Mouse (Mus musculus) neural tube, embryonic 15.5 days (tissue): ENCODE data around the gene Ttf2. TPM values are rescaled to one million over a fixed set of nuclear protein-coding genes. Genes with fewer than 3 reads are reported as not detected.

ENCODE experiments used
- ATAC-seq: fragments of 200-750 bp; cut with Nextera tagmentation; 2 replicates; pipeline ENCODE4 v1.8.0; 2017; ENCODE audit warnings: mild to moderate bottlenecking, moderate TSS enrichment, moderate library complexity; ENCODE audit not compliant: low FRiP score
- H3K27ac ChIP-seq: fragments of 300-500 bp; sonication (generic); replicated peaks from 2 replicates; pipeline ENCODE4 v1.5.1; 2015; ENCODE audit warnings: mild to moderate bottlenecking, inconsistent platforms
- H3K27me3 ChIP-seq: fragments of 300-500 bp; sonication (generic); replicated peaks from 2 replicates; pipeline ENCODE4 v1.6.1; 2015; ENCODE audit warnings: inconsistent platforms
- H3K36me3 ChIP-seq: fragments of 300-500 bp; sonication (generic); 2 replicates; pipeline ENCODE4 v1.6.1; 2015; ENCODE audit warnings: inconsistent platforms
- H3K4me1 ChIP-seq: fragments of 300-500 bp; sonication (generic); 2 replicates; pipeline ENCODE4 v1.6.1; 2015; ENCODE audit warnings: inconsistent platforms
- H3K4me2 ChIP-seq: fragments of 300-500 bp; sonication (generic); 2 replicates; pipeline ENCODE4 v1.6.1; 2015; ENCODE audit warnings: inconsistent platforms, mild to moderate bottlenecking, moderate library complexity
- H3K4me3 ChIP-seq: fragments of 300-500 bp; sonication (generic); replicated peaks from 2 replicates; pipeline ENCODE4 v1.5.1; 2015; ENCODE audit warnings: mild to moderate bottlenecking, inconsistent platforms
- H3K9ac ChIP-seq: fragments of 300-500 bp; sonication (generic); replicated peaks from 2 replicates; pipeline ENCODE4 v1.6.1; 2015; ENCODE audit warnings: mild to moderate bottlenecking, inconsistent platforms
- H3K9me3 ChIP-seq: fragments of 300-500 bp; sonication (generic); replicated peaks from 2 replicates; pipeline ENCODE4 v1.6.1; 2016; ENCODE audit warnings: inconsistent platforms
- WGBS: fragments of 180-500 bp; shearing (Covaris S2); methylation state at CpG from one replicate; pipeline ENCODE4 v1.1.7; 2015; ENCODE audit warnings: mixed read lengths; 5-methylcytosine and 5-hydroxymethylcytosine counted together
- polyA plus RNA-seq: library from polyadenylated mRNA; unstranded; fragments of >200 nt; fragmentation: Nextera tagmentation; extraction: Ambion mirVana; gene quantifications from 2 replicates; pipeline ENCODE4 v1.2.1, GENCODE M21; 2015

Ttf2 gene
- polyA plus RNA-seq, 1 experiment from 2014 or later: 3.0 TPM

DNA sequence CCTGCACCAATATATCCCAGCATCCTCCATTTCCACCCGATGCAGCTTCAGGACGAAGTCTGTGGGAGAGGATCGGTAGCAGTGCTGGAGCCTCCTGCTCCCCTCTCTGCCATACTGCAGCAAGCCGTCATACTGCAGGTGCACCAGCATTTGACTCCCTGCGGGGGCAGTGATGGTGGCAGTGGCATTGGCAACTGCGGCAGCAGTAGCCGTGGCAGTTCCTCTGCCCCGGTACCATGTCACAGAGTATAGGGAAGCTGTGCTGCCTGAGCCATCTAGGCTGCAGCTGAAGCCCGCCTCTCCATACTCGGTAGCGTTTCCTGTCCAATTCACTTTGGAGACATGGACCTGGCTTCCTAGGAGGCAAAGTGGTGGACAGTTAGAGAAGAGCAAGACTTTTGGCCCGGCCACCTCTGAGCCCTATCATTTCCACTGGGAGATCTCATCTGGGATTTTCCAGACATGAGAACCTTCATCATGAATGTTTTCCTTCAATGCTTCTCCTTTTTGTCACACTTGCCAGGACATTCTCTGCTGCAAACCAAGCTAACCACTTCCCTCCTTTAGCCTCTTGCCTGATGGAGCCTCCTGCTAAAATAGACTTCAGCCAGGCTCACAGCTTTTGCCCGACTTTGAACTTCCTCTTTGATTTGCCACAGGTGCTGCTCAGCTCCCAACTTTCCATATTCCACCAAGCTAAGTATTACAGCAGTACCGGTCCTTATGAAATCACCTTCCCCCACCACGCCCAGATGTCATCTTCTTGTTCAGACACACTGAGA lies 34.3 kb upstream of the Ttf2 start:
- Histone ChIP-seq H3K9me3 (no peaks in the 10 kb centered on the region), H3K36me3 (no peaks in the 10 kb centered on the region), H3K4me2 (no peak overlapping the region), H3K4me1 (no peaks in the 10 kb centered on the region; the same call in 1 of the 2 replicates), H3K27me3 (no peaks in the 10 kb centered on the region), H3K27ac (no peak overlapping the region), H3K9ac (no peak overlapping the region), H3K4me3 (no peak overlapping the region)
- 89% methylated on average over 15 of the region's 15 CpGs for WGBS
- ATAC-seq: no peak

DNA sequence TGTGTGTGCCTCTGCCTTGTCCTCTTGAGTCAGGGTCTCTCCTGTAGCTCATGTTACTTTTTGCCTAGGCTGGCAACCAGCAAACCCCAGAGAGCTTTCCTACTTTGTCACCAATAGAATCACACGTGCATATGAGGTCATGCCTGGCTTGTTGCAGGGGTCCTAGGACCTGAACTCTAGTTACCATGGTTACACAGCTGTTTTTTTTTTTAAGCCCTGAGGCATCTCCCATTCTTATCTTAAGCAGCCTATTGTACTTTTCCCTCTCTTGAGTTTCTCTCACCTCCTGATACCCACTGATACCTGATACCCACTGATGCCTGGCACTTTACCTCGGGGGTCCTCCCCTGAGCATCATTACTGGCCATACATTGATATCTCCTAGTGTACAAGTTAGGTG lies 30.3 kb upstream of the Ttf2 start:
- Histone ChIP-seq H3K27ac (no peak overlapping the region), H3K9ac (no peak overlapping the region), H3K9me3 (no peaks in the 10 kb centered on the region), H3K4me3 (no peak overlapping the region), H3K4me1 (no peaks in the 10 kb centered on the region; the same call in 1 of the 2 replicates), H3K4me2 (no peak overlapping the region), H3K27me3 (no peaks in the 10 kb centered on the region), H3K36me3 (no peaks in the 10 kb centered on the region)
- no peak for ATAC-seq
- WGBS: 46% methylated on average over 2 of the region's 2 CpGs

DNA sequence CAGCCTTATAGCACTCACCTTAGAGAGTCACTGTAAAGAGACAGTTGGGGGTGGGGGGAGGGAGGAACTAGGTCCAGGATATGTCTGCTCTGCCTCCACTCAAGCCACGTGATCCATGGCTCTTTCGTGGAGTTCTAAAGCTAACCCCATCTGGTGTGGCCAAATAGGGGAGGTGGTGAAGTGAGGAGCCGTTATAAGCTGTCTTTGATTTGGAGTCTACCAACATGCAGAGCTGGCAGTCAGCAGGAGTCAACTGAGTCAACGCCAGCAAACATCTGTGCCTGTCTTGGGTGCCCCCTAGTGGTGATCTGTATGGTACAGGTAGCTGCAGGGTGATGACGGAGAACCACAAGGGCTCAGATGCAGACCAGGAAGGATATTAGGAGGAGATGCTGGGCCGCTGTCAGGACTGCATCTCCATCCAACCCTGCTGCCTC lies 29.5 kb upstream of the Ttf2 start:
- ATAC-seq: no peak
- no peak overlapping the region for H3K4me2 ChIP-seq
- WGBS: 12% methylated on average over 6 of the region's 6 CpGs

DNA sequence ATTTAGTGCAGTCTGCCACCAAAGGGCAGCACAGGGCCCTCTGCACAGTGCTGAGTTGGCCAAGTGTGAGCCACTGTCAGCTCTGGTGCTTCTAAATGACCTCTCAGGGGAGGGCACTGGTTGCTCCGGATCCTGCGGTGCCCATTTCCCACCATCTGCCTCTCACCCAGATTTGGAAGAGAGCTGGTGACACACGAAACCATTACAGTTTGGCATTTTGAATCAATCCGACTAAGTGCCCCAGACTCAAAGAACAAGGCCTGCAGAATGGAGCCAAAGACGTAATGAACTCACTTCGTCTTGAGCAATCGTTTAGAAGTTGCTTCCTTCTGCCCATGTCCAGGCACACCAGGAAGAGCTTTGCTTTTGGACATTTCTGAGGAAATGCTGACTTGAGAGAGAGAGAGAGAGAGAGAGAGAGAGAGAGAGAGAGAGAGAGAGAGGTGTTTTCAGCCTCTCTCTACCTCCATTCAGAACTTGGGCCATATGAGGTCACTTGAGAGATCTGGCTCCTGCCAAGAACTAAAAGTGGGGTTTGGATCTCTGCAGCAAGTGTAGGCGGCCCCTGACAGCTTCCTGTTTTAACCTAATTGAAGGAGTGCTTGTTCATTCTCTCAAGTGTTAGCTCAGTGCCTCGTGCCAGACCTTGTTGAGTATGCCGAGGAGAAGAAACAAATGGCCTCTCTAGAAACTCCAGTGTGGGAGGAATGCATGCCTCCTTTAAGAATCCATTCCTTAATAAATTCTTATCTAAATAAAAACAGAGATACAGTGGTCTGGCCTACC lies 28.5 kb upstream of the Ttf2 start:
- Histone ChIP-seq H3K4me3 (no peak overlapping the region), H3K4me2 (no peak overlapping the region), H3K36me3 (no peaks in the 10 kb centered on the region), H3K9ac (no peak overlapping the region), H3K4me1 (no peaks in the 10 kb centered on the region; the same call in 1 of the 2 replicates), H3K27me3 (no peaks in the 10 kb centered on the region), H3K9me3 (no peaks in the 10 kb centered on the region), H3K27ac (no peak overlapping the region)
- ATAC-seq: no peak
- WGBS: 77% methylated on average over 10 of the region's 10 CpGs

More for the DNA sequence above, 29.5 kb upstream of the Ttf2 start:
- Histone ChIP-seq H3K36me3 (no peaks in the 10 kb centered on the region), H3K27me3 (no peaks in the 10 kb centered on the region), H3K4me1 (no peaks in the 10 kb centered on the region; the same call in 1 of the 2 replicates), H3K9me3 (no peaks in the 10 kb centered on the region), H3K9ac (no peak overlapping the region), H3K4me3 (no peak overlapping the region), H3K27ac (no peak overlapping the region)

DNA sequence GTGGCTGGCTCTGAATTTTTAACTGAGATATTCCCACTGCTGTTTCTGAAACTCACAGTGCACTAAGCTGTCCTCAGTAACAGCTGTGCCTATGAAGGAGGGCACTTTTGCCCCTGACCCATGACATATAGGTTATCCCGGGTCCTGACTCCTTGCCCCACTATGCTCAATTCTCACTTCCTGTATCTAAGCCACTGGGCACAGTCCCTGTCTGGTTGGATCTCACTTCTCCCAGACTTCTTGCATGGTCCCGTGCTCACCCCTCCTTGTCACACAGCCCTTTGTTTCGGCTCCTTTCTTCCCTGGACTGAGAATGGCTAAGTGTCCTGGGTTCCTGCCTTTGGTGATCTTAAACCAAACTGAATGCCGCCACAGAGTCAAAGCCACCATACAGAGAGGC lies 24.8 kb upstream of the Ttf2 start:
- Histone ChIP-seq H3K36me3 (no peaks in the 10 kb centered on the region), H3K9me3 (no peaks in the 10 kb centered on the region), H3K27ac (no peak overlapping the region), H3K4me3 (no peak overlapping the region), H3K27me3 (no peaks in the 10 kb centered on the region), H3K4me1 (peaks cover 9% of the 10 kb centered on the region), H3K9ac (no peak overlapping the region), H3K4me2 (no peak overlapping the region)
- 75% methylated on average over 4 of the region's 4 CpGs for WGBS
- no peak for ATAC-seq

DNA sequence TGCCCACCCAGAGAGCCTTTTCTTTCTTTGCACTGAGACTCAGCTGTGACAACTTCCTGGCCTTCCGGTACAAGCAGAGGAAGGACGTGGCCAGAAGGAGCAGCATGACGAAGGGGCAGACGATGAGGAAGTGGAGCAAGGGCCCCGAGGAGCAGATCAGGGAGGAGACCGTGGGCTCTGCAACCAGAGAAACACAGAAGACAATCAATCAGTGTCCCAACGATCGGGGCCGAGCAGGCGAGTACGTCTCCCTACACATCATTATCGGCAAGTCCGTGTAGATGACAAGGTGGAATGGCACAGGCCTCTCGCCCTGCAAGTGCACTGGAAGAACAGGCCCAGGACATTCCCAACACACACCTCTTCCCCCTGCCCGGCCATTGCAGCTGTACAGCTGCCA lies 24.3 kb upstream of the Ttf2 start:
- Histone ChIP-seq H3K27me3 (no peaks in the 10 kb centered on the region), H3K4me1 (peaks cover 14% of the 10 kb centered on the region), H3K9me3 (no peaks in the 10 kb centered on the region), H3K9ac (no peak overlapping the region), H3K36me3 (no peaks in the 10 kb centered on the region), H3K27ac (no peak overlapping the region), H3K4me3 (no peak overlapping the region), H3K4me2 (no peak overlapping the region)
- 66% methylated on average over 15 of the region's 15 CpGs for WGBS
- no peak for ATAC-seq

DNA sequence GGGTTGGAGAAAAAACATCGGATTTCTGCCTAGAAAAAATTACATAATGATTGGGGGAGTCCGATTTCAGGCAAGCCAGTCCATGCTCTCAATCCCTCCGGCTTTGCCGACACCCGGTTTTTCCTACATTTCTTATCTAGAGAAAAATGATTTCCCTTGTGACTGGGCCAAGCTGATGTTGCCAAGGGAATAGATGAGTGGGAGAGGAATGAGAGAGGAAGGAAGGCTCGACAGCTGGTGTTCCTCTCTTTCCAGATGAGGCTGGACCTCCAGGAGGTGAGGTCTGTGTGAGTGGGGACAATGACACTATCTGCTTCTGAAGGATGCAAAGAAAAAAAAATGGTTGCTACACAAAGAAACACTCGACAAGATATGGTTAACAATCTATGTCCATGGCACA lies 23.7 kb upstream of the Ttf2 start:
- H3K27ac ChIP-seq: no peak overlapping the region
- ATAC-seq: no peak
- H3K9ac ChIP-seq: no peak overlapping the region
- H3K4me1 ChIP-seq: peaks cover 16% of the 10 kb centered on the region
- H3K27me3 ChIP-seq: no peaks in the 10 kb centered on the region
- no peaks in the 10 kb centered on the region for H3K9me3 ChIP-seq
- H3K4me2 ChIP-seq: no peak overlapping the region
- 83% methylated on average over 7 of the region's 7 CpGs for WGBS
- no peak overlapping the region for H3K4me3 ChIP-seq
- H3K36me3 ChIP-seq: no peaks in the 10 kb centered on the region

DNA sequence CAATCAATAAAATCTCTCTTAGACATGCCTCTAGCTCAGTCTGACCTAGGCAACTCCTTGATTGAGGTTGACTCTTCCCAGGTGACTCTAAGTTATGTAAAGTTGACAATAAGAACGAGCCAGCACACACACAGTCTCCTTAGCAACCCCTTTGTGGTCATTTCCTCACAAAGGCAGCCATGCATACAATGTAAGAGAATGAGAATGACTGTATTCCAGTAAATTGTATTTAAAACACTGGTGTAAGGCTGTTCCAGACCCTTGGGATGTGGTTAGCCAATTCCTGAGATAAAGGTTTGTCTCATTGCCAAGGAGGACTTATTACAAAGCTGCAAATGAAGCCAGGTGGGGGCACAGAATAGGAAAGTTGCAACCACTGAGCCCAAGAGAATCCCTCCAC lies 20.8 kb upstream of the Ttf2 start:
- ATAC-seq: no peak
- no peak overlapping the region for H3K4me2 ChIP-seq
- 15% methylated on average over 1 of the region's 1 CpGs for WGBS
- H3K4me1 ChIP-seq: peaks cover 16% of the 10 kb centered on the region
- H3K27me3 ChIP-seq: no peaks in the 10 kb centered on the region
- H3K4me3 ChIP-seq: no peak overlapping the region
- no peak overlapping the region for H3K27ac ChIP-seq
- H3K36me3 ChIP-seq: no peaks in the 10 kb centered on the region
- H3K9ac ChIP-seq: no peak overlapping the region
- no peaks in the 10 kb centered on the region for H3K9me3 ChIP-seq

DNA sequence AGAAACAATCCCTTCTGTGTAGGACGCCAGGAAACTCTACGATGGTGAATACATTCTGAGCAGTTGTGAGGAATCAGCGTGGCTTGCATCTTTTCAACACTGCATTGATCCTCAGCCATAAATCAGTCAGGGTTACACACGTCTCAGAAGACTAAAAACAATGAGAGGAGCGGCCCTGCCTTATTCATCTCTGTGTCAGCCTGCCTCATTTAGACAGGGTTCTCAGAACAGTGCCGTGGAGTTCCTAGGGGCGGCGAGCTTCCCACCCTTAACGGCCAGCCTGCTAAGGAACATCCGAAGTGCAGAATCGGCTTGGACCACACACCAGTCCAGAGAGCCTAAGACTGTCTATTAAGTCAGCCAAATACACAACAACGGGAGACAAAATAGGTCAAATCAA lies 20.0 kb upstream of the Ttf2 start:
- Histone ChIP-seq H3K4me2 (0 out of 2 replicates have a peak overlapping the region, but pooled peaks have one; percentile 6), H3K9ac (no peak overlapping the region), H3K4me1 (peaks cover 16% of the 10 kb centered on the region), H3K36me3 (no peaks in the 10 kb centered on the region), H3K9me3 (no peaks in the 10 kb centered on the region), H3K27ac (no peak overlapping the region; the same call in 1 of the 2 replicates), H3K4me3 (no peak overlapping the region), H3K27me3 (no peaks in the 10 kb centered on the region)
- peak; percentile 23; the same call in 1 of the 2 replicates for ATAC-seq
- WGBS: 10% methylated on average over 12 of the region's 12 CpGs

DNA sequence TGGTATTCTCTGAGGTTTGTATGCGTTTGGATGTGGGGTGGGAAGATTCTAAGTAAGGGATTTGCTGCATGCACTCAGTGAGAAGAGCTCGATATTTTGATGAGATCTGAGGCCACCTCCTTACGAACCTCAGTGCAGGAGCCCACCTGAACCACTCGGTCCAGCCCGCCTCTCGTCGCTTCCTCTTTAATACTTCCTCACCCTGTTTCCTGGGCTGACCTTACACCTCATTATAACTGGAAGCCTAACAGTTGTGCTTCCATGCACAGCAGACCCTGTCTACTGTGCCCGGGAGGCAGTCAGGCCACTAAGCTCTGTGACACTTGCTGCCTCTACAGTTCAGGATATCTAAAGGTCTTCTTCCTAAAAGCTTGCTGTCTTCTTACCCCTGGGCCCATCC lies 9.8 kb upstream of the Ttf2 start:
- Histone ChIP-seq H3K36me3 (no peaks in the 10 kb centered on the region), H3K4me1 (peaks cover 13% of the 10 kb centered on the region; the same call in 1 of the 2 replicates), H3K4me3 (no peak overlapping the region), H3K4me2 (no peak overlapping the region), H3K9me3 (no peaks in the 10 kb centered on the region), H3K27ac (no peak overlapping the region), H3K27me3 (no peaks in the 10 kb centered on the region), H3K9ac (no peak overlapping the region)
- ATAC-seq: no peak
- WGBS: 85% methylated on average over 8 of the region's 8 CpGs

DNA sequence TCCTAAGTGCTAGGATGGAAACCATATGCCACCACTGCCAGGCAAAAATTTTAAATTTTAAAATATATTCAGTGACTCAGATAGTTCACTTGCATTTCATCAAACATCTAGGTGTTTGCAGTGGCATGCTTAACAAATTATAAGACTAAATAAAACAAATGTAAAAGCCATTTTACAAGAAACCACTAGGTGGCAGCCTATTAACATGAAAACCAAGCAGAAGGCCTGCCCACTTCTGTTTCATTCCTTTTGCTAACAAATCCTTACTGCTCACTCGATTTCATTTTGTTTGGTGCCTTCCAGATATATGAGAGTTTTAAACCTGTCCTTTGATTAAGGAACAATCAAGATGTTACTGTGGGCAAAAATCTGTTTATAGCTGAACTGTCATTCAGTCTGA lies 4.4 kb upstream of the Ttf2 start:
- Histone ChIP-seq H3K27ac (no peak overlapping the region), H3K9me3 (no peaks in the 10 kb centered on the region), H3K4me1 (peaks cover 14% of the 10 kb centered on the region), H3K27me3 (no peaks in the 10 kb centered on the region), H3K36me3 (no peaks in the 10 kb centered on the region), H3K9ac (no peak overlapping the region), H3K4me2 (no peak overlapping the region), H3K4me3 (no peak overlapping the region)
- WGBS: 2% methylated on average over 1 of the region's 1 CpGs
- no peak for ATAC-seq
